Mouse (Mus musculus): ENCODE data around the gene Prmt1. TPM values are rescaled to one million over a fixed set of nuclear protein-coding genes. Genes with fewer than 3 reads are reported as not detected.

Prmt1 gene
- total RNA-seq (2023) = 48.5 and 57.0 TPM in 2 replicates

GRCm38 (mm10) chr7:44986192-44986878 is at the start of gene Prmt1:
Gene Prmt1 (minus strand): TSS chr7:44986568.

DNA sequence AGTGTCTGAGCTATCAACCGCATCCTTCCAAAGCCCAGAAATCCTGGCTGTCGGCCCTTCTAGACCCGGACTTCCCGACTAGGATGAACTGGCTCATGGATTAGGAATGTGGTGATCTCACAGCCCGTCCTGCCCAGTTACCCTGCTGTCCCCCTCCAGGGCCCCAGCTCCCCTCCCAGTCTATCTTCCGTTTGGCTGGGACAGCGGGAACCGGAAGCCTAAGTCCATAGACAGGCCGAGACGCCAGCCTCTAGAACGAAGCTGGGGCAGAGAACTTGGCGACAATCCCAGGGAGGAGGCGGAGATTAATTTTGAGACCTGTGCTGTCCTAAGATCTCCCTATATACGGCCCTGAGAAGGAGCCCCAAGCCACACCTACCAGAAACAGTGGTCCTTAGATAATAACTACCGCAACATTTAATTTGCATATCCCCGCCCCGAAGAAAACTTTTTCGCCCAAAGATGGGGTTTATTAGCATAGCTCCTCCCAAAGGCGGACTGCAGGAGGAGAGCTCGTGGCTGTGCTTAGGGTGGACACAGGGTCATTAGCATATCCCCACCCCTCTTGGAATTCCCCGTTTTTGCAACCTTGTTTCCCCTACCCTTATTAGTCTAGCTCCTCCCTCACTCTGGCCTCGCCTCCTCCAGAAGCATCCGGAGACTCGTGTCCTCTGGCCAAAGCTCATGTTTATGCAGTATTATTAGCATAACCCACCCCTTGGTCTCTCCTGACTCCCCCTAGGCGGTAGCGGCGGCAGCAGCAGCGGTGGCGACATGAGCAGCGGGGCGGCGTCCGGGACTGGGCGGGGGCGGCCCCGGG is 31.1 kb upstream of the Prmt1 start, which contains the start of gene Rras:
TSS of gene Rras (plus strand) at position 720 of the 820 bp plus-strand sequence.

GRCm38 (mm10) chr7:45015957-45016612 is 29.7 kb upstream of the Prmt1 start, which contains the start of gene Scaf1:
Gene Scaf1 (minus strand): TSS chr7:45016363.

DNA sequence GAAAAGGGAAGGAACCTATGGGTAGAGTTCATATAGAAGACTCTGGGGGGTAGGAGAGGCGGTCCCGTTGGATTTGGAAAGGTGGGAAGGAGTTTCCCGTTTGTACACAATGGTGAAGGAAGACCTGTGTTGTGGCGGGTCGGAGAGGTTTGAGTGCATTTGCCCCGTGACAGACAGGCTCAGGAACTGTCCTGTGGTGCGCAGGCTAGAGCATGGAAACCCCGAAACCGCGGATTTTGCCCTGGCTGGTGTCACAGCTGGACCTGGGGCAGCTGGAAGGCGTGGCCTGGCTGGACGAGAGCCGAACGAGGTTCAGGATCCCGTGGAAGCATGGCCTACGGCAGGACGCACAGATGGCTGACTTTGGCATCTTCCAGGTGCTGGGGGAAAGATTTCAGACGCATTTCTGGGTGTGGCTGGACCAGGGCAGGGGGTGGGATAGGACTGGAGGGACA is 12.2 kb upstream of the Prmt1 start, which contains the start of gene Bcl2l12:
TSS of gene Bcl2l12 (minus strand) at position 212 of the 455 bp plus-strand sequence.

GRCm38 (mm10) chr7:44997231-44997939 is 11.0 kb upstream of the Prmt1 start, which contains the start of gene Irf3:
Gene Irf3 (plus strand): TSS chr7:44997648.

DNA sequence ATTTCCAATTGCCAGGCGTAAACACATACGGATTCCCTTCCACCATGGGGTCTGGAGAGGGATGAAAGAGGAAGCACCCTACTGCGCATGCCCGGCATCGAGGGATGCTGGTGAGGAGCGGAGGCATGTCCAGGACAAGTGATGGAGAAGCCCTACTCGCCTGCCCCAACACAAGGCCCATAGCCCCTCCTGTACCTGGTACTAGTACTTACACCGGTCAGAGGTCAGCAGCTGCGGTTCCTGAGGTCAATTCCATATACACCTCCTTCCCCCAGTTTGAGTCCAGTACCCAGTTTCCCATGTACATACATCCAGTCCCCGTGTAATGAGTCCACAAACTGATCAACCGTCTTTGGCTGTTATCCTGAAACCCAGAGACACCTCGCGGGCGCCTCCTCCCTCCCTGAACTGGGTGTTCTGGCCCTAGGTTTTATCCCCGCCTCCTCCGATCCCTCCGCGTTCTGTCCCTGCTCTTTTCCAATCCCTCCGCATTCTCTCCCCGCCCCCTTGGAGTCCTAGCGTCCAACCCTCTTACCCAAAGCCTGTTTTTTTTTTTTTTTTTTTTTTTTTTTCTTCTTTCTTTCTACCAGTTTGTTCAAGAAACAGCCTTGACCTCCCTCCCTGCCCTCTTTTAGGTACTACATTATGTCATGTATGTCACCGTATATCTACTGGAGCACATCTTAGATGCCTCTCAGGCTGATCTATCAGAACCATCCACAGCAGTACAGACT is 11.8 kb downstream of the Prmt1 start, which contains the start of gene Cpt1c:
TSS of gene Cpt1c (minus strand) at position 469 of the 734 bp plus-strand sequence.

DNA sequence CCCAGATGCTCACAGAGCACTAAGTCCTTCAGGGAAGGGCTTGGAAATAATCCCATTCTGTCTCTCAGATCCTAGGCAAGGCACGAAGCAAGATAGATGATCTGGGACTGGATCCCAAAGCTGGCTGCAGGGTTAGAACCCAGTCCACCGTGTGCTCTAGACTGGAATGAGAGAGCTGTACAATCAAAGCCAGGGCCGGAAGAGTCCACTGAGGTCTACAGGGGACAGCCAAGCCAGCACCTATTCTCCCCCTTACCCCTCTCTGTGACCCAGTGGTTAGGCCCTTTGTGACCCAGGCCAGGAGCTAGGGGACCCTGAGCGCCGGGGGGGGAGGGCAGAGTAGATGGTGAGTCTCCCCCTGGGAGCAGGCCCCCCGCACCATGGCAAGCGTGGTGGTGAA is 43.5 kb downstream of the Prmt1 start, which contains the start of gene Tsks:
TSS of gene Tsks (plus strand) at position 301 of the 400 bp plus-strand sequence.

GRCm38 (mm10) chr7:44929204-44930151 is 56.9 kb downstream of the Prmt1 start, which contains the start of gene Ap2a1:
Gene Ap2a1 (minus strand): TSS chr7:44929496.

Other genes with a start within 250 kb of the Prmt1 start
- 43.2 and 46.2 TPM in 2 replicates for gene Vrk3, start 238.2 kb downstream of the Prmt1 start, total RNA-seq (2023)
- gene Zfp473, start 235.5 kb downstream of the Prmt1 start, total RNA-seq (2023) = 0.13 and 0.98 TPM in 2 replicates
- gene Nup62, start 170.5 kb downstream of the Prmt1 start, total RNA-seq (2023) = 43.7 and 56.6 TPM in 2 replicates
- 0.54 and 0.63 TPM in 2 replicates for gene Il4i1, start 170.2 kb downstream of the Prmt1 start, total RNA-seq (2023)
- 5.5 and 6.4 TPM in 2 replicates for gene Atf5, start 169.9 kb downstream of the Prmt1 start, total RNA-seq (2023)
- gene Akt1s1, start 137.6 kb downstream of the Prmt1 start, total RNA-seq (2023) = 13.8 and 19.9 TPM in 2 replicates
- 69.2 and 85.6 TPM in 2 replicates for gene Tbc1d17, start 137.5 kb downstream of the Prmt1 start, total RNA-seq (2023)
- 520 and 612 TPM in 2 replicates for gene Pnkp, start 129.4 kb downstream of the Prmt1 start, total RNA-seq (2023)
- gene Ptov1, start 116.8 kb downstream of the Prmt1 start, total RNA-seq (2023) = 29.4 and 29.6 TPM in 2 replicates
- 31.2 and 33.7 TPM in 2 replicates for gene Med25, start 93.9 kb downstream of the Prmt1 start, total RNA-seq (2023)
- 3.1 and 3.2 TPM in 2 replicates for gene Fuz, start 90.5 kb downstream of the Prmt1 start, total RNA-seq (2023)
- gene Ap2a1, start 57.1 kb downstream of the Prmt1 start, total RNA-seq (2023) = 64.6 and 68.6 TPM in 2 replicates
- gene Tsks, start 43.4 kb downstream of the Prmt1 start, total RNA-seq (2023) = not detected in 2 replicates
- gene Cpt1c, start 11.7 kb downstream of the Prmt1 start, total RNA-seq (2023) = 0.23 and 1.3 TPM in 2 replicates
- gene Irf3, start 11.1 kb upstream of the Prmt1 start, total RNA-seq (2023) = 44.5 and 55.1 TPM in 2 replicates
- gene Bcl2l12, start 12.1 kb upstream of the Prmt1 start, total RNA-seq (2023) = 7.3 and 7.9 TPM in 2 replicates
- 59.4 and 75.8 TPM in 2 replicates for gene Scaf1, start 29.8 kb upstream of the Prmt1 start, total RNA-seq (2023)
- 7.6 and 7.8 TPM in 2 replicates for gene Rras, start 31.4 kb upstream of the Prmt1 start, total RNA-seq (2023)
- gene Prr12, start 66.3 kb upstream of the Prmt1 start, total RNA-seq (2023) = 15.9 and 19.2 TPM in 2 replicates
- gene Nosip, start 75.9 kb upstream of the Prmt1 start, total RNA-seq (2023) = 32.5 and 35.9 TPM in 2 replicates
- 15.3 and 20.8 TPM in 2 replicates for gene Prrg2, start 76.1 kb upstream of the Prmt1 start, total RNA-seq (2023)
- 2.6 and 3.0 TPM in 2 replicates for gene Rcn3, start 105.7 kb upstream of the Prmt1 start, total RNA-seq (2023)
- 11.5 and 11.6 TPM in 2 replicates for gene Fcgrt, start 117.3 kb upstream of the Prmt1 start, total RNA-seq (2023)
- 561 and 713 TPM in 2 replicates for gene Rps11, start 137.9 kb upstream of the Prmt1 start, total RNA-seq (2023)
- 790 and 900 TPM in 2 replicates for gene Rpl13a, start 142.2 kb upstream of the Prmt1 start, total RNA-seq (2023)
- gene Gm45713, start 149.7 kb upstream of the Prmt1 start, total RNA-seq (2023) = not detected in 2 replicates
- gene Flt3l, start 149.9 kb upstream of the Prmt1 start, total RNA-seq (2023) = 22.0 and 23.2 TPM in 2 replicates
- gene Pih1d1, start 167.7 kb upstream of the Prmt1 start, total RNA-seq (2023) = 41.1 and 44.5 TPM in 2 replicates
- gene Aldh16a1, start 168.0 kb upstream of the Prmt1 start, total RNA-seq (2023) = 77.5 and 91.9 TPM in 2 replicates
- 0.23 TPM in 1 of 2 replicates, not detected in the other for gene Slc17a7, start 177.4 kb upstream of the Prmt1 start, total RNA-seq (2023)
- gene Gfy, start 193.0 kb upstream of the Prmt1 start, total RNA-seq (2023) = not detected in 2 replicates
- gene Pth2, start 194.4 kb upstream of the Prmt1 start, total RNA-seq (2023) = not detected in 2 replicates
- not detected in 2 replicates for gene Ccdc155, start 218.3 kb upstream of the Prmt1 start, total RNA-seq (2023)
- not detected in 2 replicates for gene Dkkl1, start 225.6 kb upstream of the Prmt1 start, total RNA-seq (2023)
- gene Tead2, start 229.2 kb upstream of the Prmt1 start, total RNA-seq (2023) = not detected in 2 replicates